Mouse (Mus musculus) WW6 (cell line): ENCODE data around the gene Csrp3.

Source experiments
- DNase-seq: peaks from one replicate; pipeline ENCODE4 v3.0.0-alpha.2; 2013; ENCODE audit warnings: low read depth, low spot score

Csrp3 gene

GRCm38 (mm10) chr7:48867576-48867975 is 19.7 kb upstream of the Csrp3 start:
- no peak for DNase-seq

DNA sequence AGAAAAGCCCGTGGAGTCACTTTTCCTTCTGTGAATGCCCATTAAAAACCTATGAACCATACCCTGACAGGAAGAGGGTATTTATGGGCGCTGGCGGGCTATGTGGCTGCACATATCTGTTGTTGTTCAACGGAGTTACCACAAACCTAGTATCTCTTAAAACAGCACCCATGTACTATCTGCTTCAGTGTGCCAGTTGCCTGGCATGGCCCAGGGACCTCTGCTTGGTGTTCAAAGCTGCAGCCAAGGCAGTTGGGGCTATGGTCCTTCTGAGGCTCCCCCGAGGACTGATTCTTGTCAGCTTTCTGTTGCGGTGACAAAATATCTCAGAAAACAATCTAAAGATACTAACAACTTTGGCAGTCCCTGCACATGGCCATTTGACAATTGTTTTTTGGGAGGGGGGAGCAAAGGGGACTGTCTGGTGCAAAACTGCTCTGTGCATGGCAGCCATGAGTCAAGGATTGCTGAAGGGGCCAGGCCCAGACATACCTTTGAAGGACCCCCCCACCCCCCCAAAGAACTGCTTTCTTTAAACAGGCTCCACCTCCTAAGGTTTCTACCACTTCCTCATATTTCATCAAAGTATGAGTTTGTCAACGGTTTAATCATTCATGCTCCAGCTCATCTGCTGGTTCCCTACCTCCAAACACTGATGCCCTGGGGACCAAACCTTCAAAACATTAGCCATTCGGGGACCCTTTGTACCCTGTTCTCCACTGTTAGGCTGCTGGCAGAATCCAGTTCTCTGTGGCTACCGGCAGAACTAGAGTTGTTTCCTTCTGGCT is 17.0 kb upstream of the Csrp3 start:
- no peak for DNase-seq

DNA sequence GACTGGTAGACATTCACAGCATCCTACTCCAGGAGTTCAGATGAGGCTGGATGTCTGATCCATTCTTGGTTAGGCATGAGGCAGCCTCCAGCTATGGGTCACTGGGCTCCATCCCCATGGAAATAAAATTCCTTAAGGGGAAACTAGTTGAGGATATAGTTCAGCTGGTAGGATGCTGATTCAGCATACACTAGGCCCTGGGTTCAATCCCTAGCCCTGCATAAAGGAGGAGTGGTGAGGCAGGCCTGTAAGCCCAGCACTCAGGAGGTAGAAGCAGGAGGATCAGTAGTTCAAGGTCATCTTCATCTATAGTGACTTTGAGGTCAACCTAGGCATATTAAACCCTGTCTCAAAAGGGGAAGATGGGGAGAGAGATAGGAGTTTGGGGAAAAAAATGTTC is 16.4 kb upstream of the Csrp3 start:
- no peak for DNase-seq

- no peak for DNase-seq
Observed at GRCm38 (mm10) chr7:48861796-48862195, 14.0 kb upstream of the Csrp3 start.

- no peak for DNase-seq
Observed at GRCm38 (mm10) chr7:48860948-48861347, 13.1 kb upstream of the Csrp3 start.

DNA sequence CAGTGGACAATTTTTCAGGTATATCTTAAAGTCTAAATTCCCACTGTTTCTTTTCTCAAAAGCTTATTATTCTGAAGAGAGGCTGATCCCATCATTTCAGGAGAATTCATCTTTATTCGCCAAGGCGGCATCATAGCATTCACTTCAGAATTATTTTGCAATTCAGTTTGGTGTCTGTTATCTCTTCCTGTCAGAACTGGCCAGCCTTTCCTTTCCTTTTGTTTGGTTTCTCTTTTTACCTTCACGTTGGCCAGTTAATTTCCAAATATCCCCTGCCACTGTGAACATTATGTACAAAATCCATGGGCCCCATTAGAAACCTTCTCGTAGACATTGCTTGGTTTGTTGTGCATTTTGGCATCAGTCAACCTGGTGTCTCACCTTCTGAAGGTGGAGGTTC is 11.5 kb upstream of the Csrp3 start:
- no peak for DNase-seq

- no peak for DNase-seq
Observed at GRCm38 (mm10) chr7:48858257-48858656, 10.4 kb upstream of the Csrp3 start.

DNA sequence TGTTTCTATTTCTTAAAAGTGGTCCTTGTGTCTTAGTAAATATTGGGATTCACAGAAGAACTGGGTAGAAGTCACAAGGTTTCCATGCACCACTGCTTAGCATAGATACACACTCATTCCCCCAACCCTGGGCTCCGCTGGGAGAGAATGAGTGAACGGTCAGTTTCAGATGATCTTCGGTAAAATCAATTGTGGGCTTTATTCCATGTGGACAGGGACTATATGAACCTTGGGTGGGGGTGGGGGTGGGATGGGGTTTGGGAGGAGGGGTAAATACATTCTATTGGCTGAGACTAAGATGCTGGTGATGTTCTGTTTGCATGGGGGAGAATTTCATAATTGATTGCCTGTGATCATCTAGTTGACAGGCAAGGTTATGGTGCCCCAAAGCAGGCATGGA is 7.6 kb upstream of the Csrp3 start:
- DNase-seq, result no peak

GRCm38 (mm10) chr7:48853496-48853895 is 5.7 kb upstream of the Csrp3 start:
- DNase-seq, result no peak

DNA sequence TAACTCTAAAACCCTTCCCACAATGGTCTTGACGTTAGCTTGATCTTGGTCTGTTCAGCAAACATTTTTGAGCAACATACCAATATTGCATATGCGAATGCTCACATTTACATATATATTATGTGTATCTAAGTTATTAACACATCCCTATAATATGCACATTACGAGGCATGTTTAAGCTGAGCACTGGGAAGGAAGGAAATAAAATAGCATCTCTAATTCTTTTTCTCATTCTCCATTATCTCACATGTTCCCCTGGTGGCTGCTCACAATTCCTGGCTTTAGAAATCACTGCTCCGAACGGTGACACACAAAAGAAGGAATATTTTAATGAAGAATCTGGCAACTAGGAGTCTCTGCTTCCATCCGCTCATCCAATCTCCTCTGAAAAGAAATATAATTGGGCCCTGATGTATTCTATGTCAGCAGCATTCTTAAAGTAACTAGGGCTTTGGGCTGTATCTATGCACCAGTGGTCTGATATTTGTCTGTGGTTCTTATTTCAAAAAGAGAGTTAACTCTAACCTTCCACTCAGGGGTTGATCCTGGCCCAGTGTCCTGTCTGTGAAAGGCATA is 3.8 kb upstream of the Csrp3 start:
- DNase-seq, result no peak

GRCm38 (mm10) chr7:48846755-48847154 is 1.1 kb downstream of the Csrp3 start:
- no peak for DNase-seq

GRCm38 (mm10) chr7:48845213-48845973 is 2.4 kb downstream of the Csrp3 start:
- no peak for DNase-seq

DNA sequence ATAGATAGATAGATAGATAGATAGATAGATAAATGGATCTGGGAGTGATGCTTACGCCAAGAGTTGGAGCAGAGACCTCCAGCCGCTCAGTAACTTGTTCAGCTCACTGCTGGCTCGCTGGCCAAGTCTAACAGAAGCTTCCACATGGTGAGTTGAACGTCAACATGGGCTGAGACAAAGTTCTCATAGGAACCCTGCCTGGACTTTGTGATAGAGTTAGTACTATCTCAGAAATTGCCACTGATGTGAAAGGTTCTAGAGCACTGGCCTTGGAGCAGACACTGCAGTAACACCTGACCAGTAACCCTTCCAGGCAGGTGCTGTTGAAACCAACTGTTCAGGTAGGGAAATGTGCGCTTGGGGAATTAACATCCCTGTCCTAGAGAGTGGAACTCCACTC is 4.3 kb downstream of the Csrp3 start:
- DNase-seq, result no peak

GRCm38 (mm10) chr7:48842353-48842752 is 5.5 kb downstream of the Csrp3 start:
- DNase-seq, result no peak

- no peak for DNase-seq
Observed at GRCm38 (mm10) chr7:48841538-48841937, 6.3 kb downstream of the Csrp3 start.

DNA sequence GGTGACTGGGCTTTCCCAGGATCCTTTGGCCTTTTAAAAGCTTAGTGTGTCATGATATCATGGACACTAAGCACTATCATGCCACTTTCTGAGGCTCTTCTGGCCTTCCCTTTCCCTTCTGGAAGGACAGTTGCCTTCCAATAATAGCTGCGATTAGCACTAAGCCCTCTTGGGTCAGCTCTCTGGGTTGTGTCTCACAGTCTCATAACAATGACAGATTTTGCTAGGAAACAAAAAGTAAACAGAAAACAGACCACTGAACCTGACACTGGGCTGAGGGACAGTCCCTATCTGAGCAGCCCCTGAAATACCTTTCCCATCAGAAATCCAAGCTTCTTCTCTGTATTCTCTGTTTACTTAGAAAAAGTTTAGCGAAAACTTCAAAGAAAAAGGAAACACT is 7.3 kb downstream of the Csrp3 start:
- no peak for DNase-seq

DNA sequence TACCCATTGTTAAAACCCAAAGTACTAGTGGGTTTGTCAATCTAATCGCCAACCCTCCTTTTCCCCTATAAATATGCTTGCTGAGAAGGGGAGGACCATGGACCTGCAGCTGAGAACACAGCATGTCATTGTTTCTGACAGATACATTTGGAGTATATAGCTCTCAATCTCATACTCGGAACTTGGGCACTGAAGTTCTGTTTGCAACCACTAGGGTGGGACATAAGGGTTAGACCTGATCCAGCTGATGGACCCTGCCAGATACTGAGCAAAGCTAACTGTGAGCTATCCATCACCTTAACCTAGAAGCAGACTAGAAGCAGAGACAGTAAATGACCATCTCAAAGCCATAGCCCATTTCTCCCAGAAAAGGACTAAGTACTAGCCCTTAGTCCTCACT is 9.4 kb downstream of the Csrp3 start:
- no peak for DNase-seq

GRCm38 (mm10) chr7:48836949-48837348 is 10.9 kb downstream of the Csrp3 start:
- no peak for DNase-seq

GRCm38 (mm10) chr7:48834989-48835626 is 12.7 kb downstream of the Csrp3 start:
- no peak for DNase-seq

GRCm38 (mm10) chr7:48834371-48834970 is 13.4 kb downstream of the Csrp3 start:
- no peak for DNase-seq

DNA sequence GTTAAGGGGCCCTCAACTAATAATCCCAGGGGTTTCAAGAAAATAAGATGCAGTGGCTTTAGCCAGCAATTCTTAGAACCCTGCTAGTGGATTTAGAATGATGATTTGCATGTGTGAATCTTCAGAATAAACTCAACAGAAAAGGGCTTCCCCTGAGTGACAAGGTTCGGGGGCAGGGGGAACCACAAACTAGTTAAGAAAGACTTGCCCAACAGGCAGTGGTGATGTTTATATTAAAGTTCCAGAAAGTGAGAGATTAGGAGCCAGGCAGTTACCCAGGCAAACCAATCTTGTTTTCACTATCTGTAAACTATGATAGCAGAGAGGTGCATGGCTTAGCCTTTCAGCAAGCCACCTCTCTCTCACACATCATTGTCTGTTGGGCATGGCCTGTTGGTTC is 15.1 kb downstream of the Csrp3 start:
- DNase-seq, result no peak

GRCm38 (mm10) chr7:48830395-48830794 is 17.4 kb downstream of the Csrp3 start:
- no peak for DNase-seq
